Mouse (Mus musculus): Measurements from ENCODE around the gene Efna5.

Gene Efna5

DNA sequence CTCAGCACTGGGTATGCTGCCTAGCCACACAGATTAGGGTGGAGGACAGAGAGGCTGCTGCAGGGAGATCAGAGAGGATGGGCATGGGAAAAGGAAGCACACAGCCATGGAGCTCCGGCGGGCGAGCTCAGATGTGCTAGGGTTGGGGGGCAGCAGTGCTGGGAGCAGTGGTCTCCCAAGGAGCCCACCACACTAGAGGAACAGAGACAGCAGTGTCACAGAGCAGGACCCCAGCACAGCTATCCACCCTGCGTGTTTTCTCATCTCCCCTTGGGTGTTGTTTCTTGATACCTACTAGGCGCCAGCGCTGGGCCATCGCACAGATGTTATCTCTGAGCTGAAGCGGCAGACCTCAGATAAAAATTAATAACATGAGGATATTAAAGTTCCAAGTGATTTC, 234.3 kb downstream of the Efna5 start:
- DNase-seq = no peak

DNA sequence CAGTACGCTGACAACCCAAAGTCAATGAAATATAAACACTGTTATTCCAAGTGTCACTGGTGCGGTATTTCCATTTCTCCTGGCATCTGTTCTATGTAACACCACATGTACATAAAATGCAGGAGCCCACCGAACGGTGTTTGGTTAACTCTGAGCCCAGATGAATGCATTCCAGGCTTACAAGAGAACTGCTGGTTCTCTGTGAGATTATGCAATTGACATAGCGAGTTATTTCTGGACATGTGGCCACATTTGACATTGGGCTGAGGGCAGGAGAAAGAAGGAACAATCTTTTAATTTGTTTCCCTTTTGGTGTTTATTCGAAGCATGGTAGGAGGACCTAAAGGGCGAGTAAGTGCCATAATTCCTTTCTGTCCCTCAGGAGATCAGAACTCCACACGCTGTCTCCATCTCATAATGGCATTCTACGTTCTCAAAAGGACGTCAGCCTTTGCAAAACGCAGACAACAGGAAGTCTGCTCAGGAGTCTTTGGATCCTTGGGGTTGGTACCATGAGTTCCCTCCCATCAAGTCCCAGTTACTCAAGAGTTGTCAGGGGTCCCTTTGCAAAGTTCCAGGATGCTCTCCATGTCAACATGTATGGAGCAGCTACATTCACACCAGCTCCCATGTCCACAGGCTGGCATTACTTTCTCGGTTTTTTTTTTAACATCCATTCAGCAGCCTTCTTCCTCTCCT, 238.5 kb downstream of the Efna5 start:
- no peak for DNase-seq

DNA sequence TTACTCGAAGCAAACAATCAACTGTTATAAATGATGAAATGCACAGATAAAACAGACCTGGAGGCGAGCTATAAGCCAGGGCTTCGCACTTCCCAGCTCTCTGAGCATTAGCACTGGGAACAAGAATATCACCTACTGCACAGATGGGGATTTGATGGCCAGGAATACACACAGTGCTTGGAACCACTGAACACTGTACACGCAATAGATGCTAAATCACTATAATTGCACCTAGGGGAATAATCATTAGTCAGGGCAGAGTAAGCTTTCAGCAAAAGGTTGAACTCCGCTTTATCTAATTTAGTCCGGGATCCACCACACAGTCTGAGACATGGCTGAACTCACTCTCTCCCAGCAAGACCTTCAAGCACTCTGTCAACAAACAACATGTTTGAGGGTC, 240.5 kb downstream of the Efna5 start:
- DNase-seq = no peak

DNA sequence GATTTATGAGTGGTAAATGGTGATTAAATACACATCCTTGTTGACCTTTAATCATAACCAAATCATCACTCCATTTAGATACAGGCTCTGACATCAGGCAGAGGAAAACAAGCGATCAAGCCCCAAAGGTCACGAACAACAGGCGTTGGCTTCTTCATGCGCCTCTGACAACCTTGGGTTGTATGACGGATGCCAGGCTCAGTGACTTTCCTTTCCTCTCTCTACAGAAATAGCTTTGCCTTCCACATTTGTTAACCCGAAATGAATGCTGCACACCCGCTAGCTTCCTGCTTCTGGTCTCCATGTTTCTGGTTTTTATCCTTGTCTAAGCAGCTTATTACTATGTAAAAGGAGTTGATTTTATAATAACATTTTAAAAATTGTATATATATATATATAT, 244.2 kb downstream of the Efna5 start:
- no peak for DNase-seq

DNA sequence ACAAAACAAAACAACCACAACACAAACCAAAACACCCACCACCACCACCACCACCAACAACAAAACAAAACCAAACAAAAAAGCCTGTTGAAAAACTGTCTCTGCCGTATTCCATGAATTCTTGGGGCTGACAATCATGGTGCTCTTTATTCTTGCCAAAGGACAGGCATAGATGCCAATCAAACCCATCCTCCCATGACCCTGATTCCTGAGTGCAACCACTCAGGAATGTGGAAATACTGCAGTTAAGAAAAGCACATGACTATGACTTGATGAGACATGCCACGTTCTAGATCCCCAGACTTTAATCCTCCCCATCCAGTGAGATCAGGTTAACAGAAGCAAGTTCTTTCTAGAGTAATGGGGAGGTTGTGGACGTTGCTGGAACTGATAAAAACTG, 246.2 kb downstream of the Efna5 start:
- no peak for DNase-seq

DNA sequence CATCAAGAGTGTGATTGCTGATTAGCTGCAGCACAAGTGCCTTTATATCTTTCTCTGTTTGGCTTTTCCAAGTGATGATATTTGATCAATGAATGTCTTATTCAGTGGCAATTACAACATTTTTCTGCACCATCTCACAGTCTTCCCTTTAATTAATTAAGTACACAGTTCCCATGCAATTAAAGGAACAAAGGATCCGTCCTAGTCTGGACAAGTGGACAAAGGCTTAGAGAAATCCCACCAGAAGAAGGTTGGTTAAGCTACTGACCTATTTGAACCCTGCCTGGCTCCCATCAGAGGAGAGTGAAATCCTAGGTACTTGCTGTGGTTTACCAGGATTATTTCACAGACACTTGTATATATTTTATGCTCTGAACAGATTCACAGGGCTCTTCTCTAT, 252.6 kb downstream of the Efna5 start:
- DNase-seq = no peak

DNA sequence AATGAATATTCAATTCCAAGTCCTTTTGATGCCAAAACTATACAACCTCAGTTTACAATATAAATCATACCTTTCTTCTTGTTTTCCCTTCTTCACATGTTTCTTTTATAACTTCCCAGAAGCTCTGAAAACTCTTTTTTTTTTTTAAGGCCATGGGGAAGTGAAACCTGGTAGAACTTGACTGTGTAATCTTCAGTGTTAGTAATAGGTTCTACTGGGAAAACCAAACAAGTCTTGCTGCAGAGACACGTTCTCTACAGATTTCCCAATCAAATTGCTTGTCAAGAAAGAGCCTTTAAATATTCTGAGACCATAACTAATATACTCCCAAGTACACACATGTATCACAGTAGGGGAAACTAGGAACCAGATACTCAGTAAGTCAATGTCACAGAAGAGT, 253.6 kb downstream of the Efna5 start:
- DNase-seq = no peak

DNA sequence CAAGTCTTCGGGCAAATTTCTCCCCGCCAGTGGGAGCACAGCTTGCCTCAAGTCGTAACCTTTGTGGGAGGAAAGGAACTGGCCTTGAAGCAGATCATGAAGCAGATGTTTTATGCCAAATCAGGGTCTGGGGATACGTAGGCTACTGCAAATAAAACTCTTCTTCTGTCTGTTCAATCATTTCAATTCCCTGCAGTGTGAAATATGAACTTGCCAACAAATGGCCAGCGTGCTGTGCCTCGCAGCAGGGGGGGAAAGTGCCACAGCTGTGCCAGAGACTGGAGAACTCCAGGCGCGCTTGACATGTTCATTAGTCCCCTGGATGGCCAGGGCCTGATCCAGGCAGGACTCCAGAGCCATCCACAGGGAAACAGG, 255.5 kb downstream of the Efna5 start:
- no peak for DNase-seq

DNA sequence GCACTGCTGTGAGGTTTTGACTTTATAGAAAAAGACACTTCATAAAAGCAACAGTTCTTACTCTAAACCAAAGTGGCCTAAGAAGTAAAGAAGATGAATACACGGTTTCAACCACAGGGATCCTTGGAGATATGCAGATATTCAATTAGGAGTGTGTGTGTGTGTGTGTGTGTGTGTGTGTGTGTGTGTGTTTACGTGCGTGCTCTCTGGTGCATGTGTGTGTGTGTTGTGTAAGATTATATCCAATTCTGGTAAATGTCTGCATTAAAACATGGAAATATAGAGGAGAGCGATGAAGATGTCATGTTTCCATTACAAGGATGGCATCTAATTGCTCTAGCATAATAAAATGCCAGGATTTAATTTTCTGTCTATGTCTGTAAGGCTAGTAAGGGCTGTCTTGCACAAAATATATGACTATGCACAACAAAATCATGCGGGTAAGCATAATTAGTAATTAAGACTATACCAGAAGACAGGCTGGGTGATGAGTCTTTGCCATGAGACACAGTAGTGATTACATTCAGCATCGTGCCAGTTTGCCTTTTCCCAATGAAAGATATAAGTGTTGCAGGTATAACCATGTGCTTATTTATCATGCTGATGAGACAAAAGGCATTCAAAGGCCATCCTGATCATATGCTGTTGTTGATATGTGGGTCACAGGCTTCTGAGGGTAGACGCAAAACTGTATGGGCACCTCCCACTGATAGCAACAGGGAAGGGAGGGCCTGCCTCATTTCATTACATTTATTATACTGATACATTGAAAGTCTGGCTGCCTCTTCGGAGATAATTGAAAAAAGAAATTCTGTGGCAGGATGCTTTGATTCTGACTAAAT, 256.1 kb downstream of the Efna5 start:
- no peak for DNase-seq

DNA sequence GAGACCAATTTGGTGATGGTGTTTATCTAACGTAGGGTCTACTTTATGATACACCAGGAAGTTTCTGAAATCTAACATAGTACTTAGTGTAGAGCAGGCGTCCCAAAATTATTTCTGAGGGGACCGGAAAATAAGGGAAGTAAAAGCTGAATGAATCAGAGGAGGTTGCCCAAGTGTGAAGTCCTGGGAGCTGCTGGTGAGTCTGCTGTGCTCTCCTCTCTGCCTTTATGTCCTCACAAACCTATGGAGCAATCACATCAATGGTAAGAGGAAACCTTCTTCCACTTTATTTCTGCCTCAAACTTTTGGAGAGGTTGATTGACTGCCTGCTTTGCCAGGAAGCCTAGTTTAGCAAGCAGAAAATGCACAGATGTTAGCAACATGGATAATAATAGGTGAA, 257.9 kb downstream of the Efna5 start:
- DNase-seq = no peak

DNA sequence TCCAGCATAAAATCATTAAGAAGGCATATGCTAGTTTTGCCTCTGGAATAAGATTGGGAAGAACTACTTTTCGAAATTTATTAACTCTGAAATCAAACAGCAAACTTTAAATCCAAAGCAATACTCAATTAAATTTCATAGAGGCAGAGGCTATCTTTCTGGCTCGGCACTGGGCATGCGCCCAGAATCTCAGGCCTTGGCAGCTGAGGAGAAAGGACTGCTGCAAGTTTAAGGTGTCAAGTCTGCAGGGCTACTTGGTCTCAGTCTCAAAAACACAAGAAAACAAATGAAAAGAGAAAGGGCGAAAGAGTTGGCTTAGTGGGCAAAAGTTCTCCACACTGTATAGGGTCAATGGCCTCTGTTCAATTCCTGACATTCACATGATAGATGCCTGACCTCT, 258.6 kb downstream of the Efna5 start:
- no peak for DNase-seq

DNA sequence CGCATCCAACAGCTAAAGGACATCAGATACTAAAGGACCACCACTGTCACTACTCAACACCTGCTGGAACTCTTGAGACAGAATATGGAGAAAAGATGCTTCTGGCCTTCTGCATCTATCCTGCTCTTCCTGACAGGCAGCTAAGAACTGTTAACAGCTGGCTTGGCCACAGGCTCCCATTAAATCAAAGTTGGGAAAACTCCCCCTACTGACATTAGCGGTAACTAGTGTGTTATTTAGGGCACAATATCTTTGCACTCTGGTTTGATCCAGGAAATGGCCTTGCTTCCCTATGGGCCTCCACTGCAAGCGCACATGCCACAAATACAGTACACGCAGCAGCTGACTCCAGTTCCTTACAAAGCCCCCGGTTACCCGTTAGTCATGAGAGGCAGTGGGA, 266.0 kb downstream of the Efna5 start:
- DNase-seq = no peak

DNA sequence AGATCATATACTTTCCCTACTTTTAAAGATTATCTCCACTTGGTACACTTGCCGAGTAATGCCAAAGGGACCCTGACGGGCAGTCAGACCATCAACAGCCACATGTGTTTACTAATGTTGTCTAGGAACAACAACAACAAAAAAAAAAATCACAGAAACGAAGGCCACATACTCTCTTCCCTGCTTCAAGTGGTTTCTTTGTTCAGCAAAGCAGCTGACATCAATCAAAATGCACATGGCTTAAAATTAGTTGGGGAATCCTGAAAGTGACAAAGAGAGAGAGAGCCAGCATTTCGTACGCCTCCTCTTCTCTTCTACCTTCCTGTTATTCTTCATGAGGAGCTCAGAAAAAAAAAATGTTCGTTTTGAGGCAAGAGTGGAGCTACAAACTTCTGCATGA, 266.4 kb downstream of the Efna5 start:
- DNase-seq = no peak

DNA sequence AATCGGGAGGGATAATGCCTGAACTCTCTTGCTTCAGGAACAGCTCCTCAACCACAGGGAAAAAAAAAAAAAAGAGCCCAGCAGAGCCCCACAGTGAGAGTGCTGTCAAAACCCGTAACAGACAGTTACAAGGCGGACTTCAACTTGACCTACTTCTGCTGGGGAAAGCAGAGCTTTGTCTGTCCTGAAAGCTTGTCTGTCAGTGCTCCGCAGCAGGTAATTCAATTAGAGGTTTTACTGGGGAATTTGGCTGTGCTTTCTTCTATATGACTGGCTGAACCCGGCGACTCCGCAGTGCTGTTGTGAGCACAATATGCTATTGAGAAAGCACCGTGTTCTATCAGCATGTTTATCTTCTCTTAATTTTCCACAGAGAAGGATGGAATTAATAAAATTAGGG, 266.9 kb downstream of the Efna5 start:
- DNase-seq = no peak

DNA sequence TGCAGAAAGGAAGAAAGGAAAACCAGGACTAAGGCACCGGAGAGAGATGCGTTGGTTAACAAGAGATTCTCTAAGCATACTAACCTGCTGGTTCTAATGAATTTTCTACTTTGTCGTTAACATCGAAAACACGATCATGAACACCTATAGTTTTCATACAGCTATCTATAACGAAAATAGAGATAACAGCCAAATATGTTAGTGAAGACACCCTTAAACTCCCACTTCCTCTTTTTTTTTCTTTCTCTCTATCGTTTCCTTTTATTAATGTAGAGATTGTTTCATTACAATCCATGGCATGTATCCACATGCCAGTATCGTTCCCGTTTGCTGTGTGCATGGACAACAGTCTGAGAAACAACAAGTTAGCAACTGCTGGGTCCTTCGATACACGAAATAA, 267.9 kb downstream of the Efna5 start:
- DNase-seq = no peak

DNA sequence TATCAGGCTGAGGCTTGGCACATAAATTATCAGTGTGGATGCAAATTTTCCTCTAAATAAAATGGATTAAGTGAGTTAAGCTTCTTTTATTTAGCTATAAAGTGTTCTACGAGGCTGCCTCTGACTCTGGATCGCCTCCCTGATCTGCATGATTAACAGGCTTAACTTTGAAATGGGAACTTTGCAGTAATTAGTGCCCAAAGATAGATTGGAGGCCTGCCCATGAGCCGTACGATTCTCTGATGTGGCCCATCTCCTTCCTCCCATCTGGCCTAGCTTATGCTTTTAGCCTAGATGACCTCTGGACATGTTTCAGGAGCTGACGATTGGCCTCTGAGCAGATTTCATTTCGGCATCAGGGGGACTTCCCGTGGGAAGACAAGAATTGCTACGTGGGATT, 273.0 kb downstream of the Efna5 start:
- no peak for DNase-seq

DNA sequence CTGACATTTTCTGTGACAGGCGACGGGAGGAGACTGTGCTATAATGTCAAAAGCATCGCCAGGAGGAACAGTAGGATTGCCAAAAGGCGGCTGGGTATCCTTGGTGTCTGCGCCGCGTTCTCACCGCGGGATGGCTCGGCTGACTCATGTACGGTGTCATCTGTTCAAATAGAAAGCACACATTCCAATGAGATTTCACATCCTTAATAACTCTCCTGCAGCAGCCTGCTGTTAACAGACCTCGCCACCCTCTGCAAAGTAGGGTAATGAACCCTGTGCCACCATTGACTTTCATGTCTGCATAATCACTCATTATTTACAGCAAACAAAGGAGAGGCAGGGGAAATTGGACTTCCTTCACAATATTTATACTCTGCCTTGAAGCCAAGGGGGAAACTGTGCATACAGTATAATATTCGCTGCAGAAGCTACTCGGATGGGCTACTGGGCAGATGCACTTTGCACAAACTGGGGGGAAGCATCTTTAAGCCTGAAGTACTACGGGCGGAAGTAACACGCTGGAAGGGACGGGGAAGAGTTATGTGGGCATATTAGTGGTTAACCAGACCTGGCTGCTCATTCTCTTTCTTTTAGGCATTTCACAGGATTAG, 273.7 kb downstream of the Efna5 start:
- no peak for DNase-seq

DNA sequence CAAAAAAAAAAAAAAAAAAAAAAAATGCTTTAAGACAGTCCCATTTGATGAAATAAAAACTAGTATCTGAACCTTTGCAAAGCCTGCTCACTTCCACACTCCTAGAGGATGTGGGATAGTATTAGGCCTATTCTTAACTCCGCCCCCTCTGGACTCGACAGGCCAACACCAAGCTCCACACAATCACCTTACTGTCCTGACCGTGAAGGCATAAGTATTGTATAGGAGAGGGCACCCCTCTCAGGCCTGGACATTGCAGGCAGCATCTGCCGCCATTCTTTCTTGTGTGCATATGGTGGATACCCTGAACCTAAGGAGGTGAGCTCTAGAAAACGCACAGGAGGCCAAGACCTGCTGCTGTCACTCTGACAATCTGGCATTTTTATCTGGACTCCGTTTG, 274.4 kb downstream of the Efna5 start:
- no peak for DNase-seq

DNA sequence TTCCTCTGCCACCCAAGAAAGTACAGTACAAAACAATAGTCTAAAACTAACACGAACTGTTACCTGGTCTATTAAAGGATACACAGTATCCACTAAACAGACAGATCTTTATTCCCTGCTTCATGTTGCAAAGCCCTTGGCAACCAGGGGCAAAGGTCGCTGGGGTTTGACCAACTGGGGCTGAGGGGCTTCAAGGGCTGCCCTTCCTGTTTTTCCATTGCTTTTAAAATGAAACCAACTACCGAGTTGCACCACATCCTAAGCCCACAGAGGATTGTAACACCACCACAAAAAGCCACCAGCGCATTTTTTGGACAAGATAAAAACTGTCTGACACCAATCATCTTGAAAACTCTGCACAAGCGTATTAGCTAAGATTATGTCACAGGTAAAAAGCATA, 276.8 kb downstream of the Efna5 start:
- no peak for DNase-seq

DNA sequence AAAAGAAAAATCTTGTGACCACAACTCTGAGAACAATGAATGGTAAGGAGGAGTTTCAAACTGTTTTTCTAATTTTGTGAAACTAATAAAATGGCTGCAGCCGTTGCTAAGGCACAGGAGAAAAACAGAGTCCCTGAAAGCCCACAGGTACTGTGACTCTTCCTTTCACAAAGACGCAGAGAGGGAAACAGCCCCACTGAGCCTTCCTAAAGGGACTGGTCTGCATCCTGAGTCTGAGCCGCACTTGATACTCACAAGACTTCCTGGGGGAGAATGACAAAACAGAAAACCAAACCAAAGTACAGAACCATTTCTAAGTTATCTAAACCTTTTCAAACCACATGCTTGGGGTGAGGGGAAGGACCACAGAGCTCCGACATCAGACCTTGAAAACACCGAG, 277.5 kb downstream of the Efna5 start:
- no peak for DNase-seq

DNA sequence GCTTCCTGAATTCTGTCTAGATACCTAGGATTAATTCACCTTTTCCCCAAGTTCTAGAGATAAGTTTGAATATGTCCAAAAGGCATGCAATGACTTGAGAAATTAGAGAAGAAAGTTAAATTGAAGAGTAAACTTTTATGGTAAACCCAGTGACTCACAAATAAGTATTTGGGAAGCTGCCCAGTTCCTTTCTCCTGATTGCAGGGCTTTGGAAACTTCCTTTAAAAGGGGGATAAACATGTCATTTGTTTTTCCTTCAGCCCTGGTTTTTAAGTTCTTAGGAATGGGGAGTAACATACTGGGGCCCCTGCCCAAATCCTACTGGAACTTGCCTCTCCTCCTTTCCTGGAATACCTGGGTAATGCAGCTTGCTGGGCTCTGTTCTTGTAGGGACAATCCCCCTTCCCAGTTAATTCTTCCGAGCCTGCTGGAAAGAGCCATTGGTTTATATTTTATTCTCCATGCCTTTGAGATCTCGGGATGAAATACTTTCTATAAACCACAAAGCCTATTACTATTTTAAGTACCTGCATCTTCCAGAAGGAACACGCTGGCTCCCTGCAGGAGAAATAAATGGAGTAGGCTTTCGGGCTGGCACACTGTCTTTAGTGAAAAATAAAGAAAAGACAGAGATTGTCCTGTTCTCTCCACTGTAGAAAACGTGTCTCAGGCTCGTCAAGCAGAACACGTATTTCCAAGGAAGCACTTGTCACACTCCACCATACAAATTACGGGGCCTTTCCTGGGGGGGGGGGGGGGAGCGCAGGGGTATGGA, 282.2 kb downstream of the Efna5 start:
- DNase-seq = no peak

DNA sequence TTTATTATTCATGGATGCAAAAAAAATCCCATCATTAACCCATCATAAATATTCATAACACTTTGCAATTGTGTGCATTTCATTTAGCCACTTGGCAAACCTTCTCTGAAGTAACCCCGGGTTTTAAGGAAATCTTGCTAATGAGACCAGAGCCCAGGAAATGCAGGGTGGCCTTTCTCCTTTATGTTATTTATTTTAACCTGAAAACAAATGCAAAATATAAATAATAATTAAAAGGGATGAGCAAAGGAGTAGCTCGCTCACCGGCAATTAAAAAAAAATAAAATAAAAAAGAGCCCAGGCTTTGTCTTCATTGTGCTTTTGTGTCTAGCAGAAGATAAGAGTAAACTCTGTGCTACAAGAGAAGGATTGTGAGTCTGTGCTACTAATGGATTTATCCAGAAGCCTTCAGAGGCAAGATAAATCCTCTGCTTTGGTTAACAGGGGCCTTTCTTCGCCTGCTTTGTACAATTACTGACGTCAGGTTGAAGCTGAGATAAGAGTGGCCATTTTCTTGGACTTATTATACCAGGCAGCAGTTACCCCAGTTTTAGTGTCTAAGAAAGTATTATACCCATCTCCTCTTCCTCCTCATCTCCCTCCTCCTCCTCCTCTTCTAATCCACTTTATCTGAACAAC, 288.6 kb downstream of the Efna5 start:
- no peak for DNase-seq
